Mouse (Mus musculus): ENCODE measurements around the gene Hdhd5.

DNA sequence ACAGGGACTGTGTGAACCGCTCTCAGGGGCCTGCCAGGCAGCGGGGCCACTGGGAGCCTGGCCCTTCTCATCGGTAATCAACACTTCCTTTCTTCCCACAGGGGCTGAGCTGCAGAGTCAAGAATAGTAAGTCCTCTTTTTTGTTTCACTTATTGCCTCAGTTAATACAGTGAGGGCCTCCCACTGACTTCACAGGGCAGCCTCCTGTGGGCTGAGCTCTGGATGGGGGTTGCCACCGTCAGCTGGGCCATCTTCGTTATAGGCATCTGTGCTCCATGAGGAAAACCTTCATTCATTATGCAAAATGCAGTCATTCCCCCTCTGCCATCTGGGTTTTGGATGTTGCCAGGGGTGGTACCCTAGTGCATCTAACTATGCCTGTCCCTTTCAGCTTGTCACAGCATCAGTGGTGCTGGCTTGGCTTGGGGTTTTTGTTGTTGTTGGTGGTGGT is 59.1 kb downstream of the Hdhd5 start:
- TF ChIP-seq CTCF (IDR thresholded peaks at IDR 0.05; ENCODE audit: low read depth) (no peak), EP300 (IDR thresholded peaks at IDR 0.05; ENCODE audit: low read depth) (no peak)
